Mouse (Mus musculus): Measurements from ENCODE around the gene Capn6.

The Capn6 gene

DNA sequence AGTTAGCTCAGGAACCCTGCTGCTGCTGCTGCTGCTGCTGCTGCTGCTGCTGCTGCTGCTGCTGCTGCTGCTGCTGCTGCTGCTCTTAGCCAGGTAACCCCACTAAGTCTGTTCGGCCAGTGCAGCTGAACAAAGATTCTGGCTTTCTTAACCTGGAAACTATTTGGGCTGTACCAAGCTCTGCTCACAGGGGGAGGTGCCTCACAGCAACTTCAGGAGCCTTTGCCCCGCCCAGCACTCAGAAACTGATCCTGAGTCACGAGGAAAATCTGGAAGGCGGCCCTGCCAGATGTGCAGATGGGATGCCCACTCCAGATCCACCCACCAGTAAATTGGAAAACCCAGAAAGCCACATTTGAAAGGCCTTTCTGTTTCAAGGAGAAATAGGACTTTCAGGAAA lies at the start of gene Capn6:
TSS of gene Capn6 (minus strand) at position 203 of the 400 bp plus-strand sequence.
- DNase-seq, result peak; percentile 23

DNA sequence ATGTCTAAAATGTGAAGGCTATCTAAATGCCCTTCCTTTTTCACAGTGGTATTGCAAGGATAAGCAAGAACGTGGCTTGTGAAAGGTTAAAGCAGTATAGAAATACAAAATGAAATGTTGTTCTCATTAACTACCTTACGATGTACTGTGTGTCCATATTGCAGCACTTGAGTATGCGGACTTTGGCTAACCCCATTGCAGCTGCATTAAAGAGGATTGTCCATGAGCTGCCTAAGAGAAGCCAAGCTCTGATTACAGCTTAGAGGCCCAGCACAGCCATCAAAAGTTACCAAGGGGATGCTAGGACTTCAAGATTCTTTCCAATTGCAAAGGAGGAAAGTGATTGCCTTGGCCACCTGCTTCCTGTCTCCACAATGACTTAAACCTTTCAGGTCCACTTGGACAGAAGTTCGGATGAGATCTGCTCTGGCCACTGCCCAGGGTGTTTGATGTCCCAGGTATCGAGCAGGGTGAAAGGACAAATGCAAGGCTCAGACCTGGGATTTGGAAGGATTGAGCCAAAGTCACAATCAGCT lies 40.0 kb upstream of the Capn6 start:
- DNase-seq, result no peak

DNA sequence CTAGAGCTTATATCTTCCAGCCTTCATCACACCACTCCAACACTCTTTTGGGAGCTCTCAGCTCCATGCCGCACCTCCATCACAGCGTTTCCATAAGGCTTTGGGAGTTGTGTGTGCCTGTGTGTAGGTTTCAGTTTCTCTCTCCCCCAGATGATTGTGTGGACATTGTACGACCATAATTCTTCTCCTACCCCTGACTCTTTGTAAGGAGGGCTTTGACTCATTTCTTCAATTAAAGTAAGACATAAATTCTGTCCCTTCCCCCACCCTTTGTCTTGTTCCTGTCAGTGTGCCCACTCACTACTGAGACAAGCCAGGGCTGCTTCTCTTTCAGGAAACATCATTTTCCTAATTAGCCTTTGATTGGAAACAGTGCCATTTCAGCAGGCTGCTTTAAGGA lies 24.1 kb upstream of the Capn6 start:
- no peak for DNase-seq

GRCm38 (mm10) chrX:143849969-143850368 lies 22.8 kb upstream of the Capn6 start:
- DNase-seq, result no peak

- DNase-seq, result no peak
Observed at GRCm38 (mm10) chrX:143846637-143847036, 19.4 kb upstream of the Capn6 start.

GRCm38 (mm10) chrX:143826521-143826920 lies 693 bp downstream of the Capn6 start:
- no peak for DNase-seq

DNA sequence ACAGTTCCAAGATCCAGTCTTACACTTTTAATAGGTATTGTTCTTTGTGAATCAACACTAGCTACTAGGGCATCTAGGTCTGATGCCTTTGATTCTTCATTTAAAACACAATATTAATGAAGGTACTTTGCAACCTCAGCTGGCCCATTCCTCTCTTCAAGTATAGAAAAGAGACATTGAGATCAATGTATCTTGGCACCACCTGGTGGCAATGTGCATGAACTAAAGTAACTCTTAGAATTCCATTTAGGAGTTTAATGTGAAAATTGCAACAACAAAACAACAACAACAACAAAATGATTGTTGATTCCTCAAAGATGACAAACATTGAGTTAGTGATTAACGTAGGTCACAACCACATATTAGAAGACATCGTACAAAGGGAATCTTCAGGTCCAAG lies 8.3 kb downstream of the Capn6 start:
- no peak for DNase-seq

DNA sequence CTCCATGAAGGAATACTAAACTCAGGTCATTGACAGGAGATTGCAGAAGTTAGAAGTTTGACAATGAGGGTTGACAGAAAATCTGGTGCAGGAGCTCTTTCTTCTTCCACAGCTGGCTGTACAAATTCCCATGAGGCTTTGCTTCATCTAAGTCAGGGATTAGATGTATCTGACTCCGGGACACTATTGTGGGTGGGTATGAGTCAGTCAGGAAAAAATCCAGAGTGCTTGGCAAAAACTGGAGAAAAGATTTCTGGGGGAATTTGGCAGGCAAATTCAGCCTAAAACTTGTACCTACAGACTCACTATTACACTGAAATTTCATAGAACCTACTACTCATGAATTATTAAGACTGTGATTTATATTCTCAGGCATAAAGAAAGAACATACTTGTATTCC lies 11.3 kb downstream of the Capn6 start:
- no peak for DNase-seq

- peak; percentile 5 for DNase-seq
Observed at GRCm38 (mm10) chrX:143762556-143762955, 64.7 kb downstream of the Capn6 start.

Data from kidney, postnatal 14 days (tissue).